ENCODE assay signal across 8 mouse cellular contexts in genomic region chr1:152589331-152589935, GRCm38 (mm10).
A peak's percentile ranks its signal among the peaks of the same experiment; 100 is the strongest.
DNase-seq lines count a peak whose midpoint lies in the region; ATAC-seq and TF ChIP-seq lines count a peak whose summit lies in the region.

No protein-coding gene starts in this region.

- no peak for TF ChIP-seq CTCF in layer of hippocampus, adult 2 months (conservative IDR thresholded peaks at IDR 0.05)

- H3K9ac ChIP-seq in neural tube, embryonic 11.5 days (ENCODE audit: low read length), result no peak overlapping the region
- H3K9ac ChIP-seq in forebrain, embryonic 13.5 days, result no peak overlapping the region

- no peaks in the 10 kb centered on the region for H3K9me3 ChIP-seq in neural tube, embryonic 11.5 days (ENCODE audit: control insufficient read depth, low read length)
- no peaks in the 10 kb centered on the region for H3K9me3 ChIP-seq in forebrain, embryonic 13.5 days (replicated peaks)

- H3K4me3 ChIP-seq in layer of hippocampus, adult 2 months, result no peak overlapping the region; the same call in 1 of the 2 replicates
- no peak overlapping the region for H3K4me3 ChIP-seq in brown adipose tissue, adult 24 weeks (ENCODE audit: insufficient read depth, low read depth, low read length)
- H3K4me3 ChIP-seq in neural tube, embryonic 11.5 days (ENCODE audit: low read depth, low read length), result no peak overlapping the region
- H3K4me3 ChIP-seq in forebrain, embryonic 13.5 days, result no peak overlapping the region

- ATAC-seq in neural tube, embryonic 11.5 days (ENCODE audit: insufficient read depth, low FRiP score, low TSS enrichment), result no peak
- no peak for ATAC-seq in forebrain, embryonic 13.5 days

- 52% methylated on average over 9 of the region's 9 CpGs for WGBS in neural tube, embryonic 11.5 days
- 47% methylated on average over 9 of the region's 9 CpGs for WGBS in forebrain, embryonic 13.5 days

- no peak for DNase-seq in layer of hippocampus, adult 2 months (ENCODE audit: low spot score in 2 of 2)
- DNase-seq in layer of hippocampus, postnatal 14 days (ENCODE audit: low spot score in 2 of 2), result no peak
- DNase-seq in heart, adult 9 months (ENCODE audit: low spot score in 2 of 2), result peak; percentile 77 to 84
- peak; percentile 92 for DNase-seq in kidney, postnatal 14 days
- DNase-seq in neural tube, embryonic 11.5 days (ENCODE audit: low spot score), result peak; percentile 57
- DNase-seq in T-cell, adult 2 months (ENCODE audit: low spot score), result no peak

- no peak overlapping the region for H3K4me2 ChIP-seq in neural tube, embryonic 11.5 days (ENCODE audit: low read depth)
- no peak overlapping the region for H3K4me2 ChIP-seq in forebrain, embryonic 13.5 days

- H3K36me3 ChIP-seq in neural tube, embryonic 11.5 days (ENCODE audit: control insufficient read depth, insufficient read depth, low read length), result no peaks in the 10 kb centered on the region
- no peaks in the 10 kb centered on the region for H3K36me3 ChIP-seq in forebrain, embryonic 13.5 days (ENCODE audit: poor library complexity, severe bottlenecking)

- H3K27me3 ChIP-seq in neural tube, embryonic 11.5 days (ENCODE audit: control insufficient read depth, insufficient read depth, low read length), result no peaks in the 10 kb centered on the region
- no peaks in the 10 kb centered on the region for H3K27me3 ChIP-seq in forebrain, embryonic 13.5 days

- peaks cover 40% of the 10 kb centered on the region for H3K4me1 ChIP-seq in brown adipose tissue, adult 24 weeks (ENCODE audit: control insufficient read depth, insufficient read depth, insufficient read length, low read length)
- peaks cover 9% of the 10 kb centered on the region; the same call in 1 of the 2 replicates for H3K4me1 ChIP-seq in neural tube, embryonic 11.5 days (ENCODE audit: control insufficient read depth, insufficient read depth, low read length)
- H3K4me1 ChIP-seq in forebrain, embryonic 13.5 days, result peaks cover 16% of the 10 kb centered on the region

- H3K27ac ChIP-seq in layer of hippocampus, adult 2 months, result peak overlapping the region; percentile 55; the same call in 1 of the 2 replicates
- H3K27ac ChIP-seq in brown adipose tissue, adult 24 weeks (replicated peaks; ENCODE audit: low read depth, low read length), result peak overlapping the region; percentile 54; the same call in 1 of the 2 replicates
- no peak overlapping the region for H3K27ac ChIP-seq in neural tube, embryonic 11.5 days (ENCODE audit: low read depth, low read length)
- no peak overlapping the region for H3K27ac ChIP-seq in forebrain, embryonic 13.5 days

Comparison
In these comparisons a context has a peak if more than half of its experiments do, and no peak if none do; other contexts are left out.
1. DNase-seq: peak in heart, adult 9 months (2 of 2), kidney, postnatal 14 days (single experiment) and neural tube, embryonic 11.5 days (single experiment); none in layer of hippocampus, adult 2 months (0 of 2), layer of hippocampus, postnatal 14 days (0 of 2) and T-cell, adult 2 months (single experiment).
2. H3K27ac ChIP-seq: peak in layer of hippocampus, adult 2 months (single experiment) and brown adipose tissue, adult 24 weeks (single experiment); none in neural tube, embryonic 11.5 days (single experiment) and forebrain, embryonic 13.5 days (single experiment).